Mouse (Mus musculus): Measurements from ENCODE around the gene Srpk1. TPM values are rescaled to one million over a fixed set of nuclear protein-coding genes. Genes with fewer than 3 reads are reported as not detected.
A peak's percentile ranks its signal among the peaks of the same experiment; 100 is the strongest.

Srpk1 gene
- polyA plus RNA-seq, 1 experiment from 2014 or later, result 125 TPM

- Histone ChIP-seq H3K27ac (replicated peaks; ENCODE audit: low read depth, low read length) (no peak overlapping the region), H3K4me1 (ENCODE audit: control insufficient read depth, insufficient read depth, low read length) (peaks cover 9% of the 10 kb centered on the region), H3K36me3 (ENCODE audit: control insufficient read depth, insufficient read depth, low read length) (no peaks in the 10 kb centered on the region), H3K27me3 (ENCODE audit: control insufficient read depth, insufficient read depth, low read length) (no peaks in the 10 kb centered on the region), H3K9ac (replicated peaks; ENCODE audit: low read length) (no peak overlapping the region), H3K9me3 (ENCODE audit: control insufficient read depth, low read length) (no peaks in the 10 kb centered on the region), H3K4me2 (ENCODE audit: low read length) (no peak overlapping the region), H3K4me3 (replicated peaks; ENCODE audit: low read depth, low read length) (no peak overlapping the region)
- ATAC-seq (ENCODE audit: low FRiP score, low TSS enrichment), result no peak
- 87% methylated on average over 6 of the region's 6 CpGs for WGBS
- DNase-seq, result no peak
Observed at GRCm38 (mm10) chr17:28572941-28573340, 49.6 kb downstream of the Srpk1 start.

DNA sequence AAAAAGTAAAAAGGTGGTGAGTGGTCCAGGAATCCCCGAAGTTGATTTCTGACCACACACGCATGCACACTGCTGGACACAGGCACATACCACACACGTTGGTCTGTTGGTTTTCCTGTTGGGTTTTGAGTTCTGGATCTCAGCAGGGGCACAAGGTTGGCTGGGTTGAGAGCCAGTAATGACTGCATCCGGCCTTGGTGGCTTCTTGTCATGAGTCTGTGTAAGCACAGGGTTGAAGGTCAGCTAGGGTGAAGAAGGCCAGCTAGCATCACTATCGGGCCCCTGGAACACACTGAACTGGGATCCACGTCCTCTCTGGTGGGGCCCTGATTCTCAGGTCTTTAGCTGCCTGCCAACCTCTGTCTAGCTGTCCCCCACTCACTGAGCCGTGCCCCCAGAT lies 50.0 kb downstream of the Srpk1 start:
- H3K9me3 ChIP-seq (ENCODE audit: control insufficient read depth, low read length), result no peaks in the 10 kb centered on the region
- DNase-seq (no peak), ATAC-seq (ENCODE audit: low FRiP score, low TSS enrichment) (no peak)
- H3K4me1 ChIP-seq (ENCODE audit: control insufficient read depth, insufficient read depth, low read length), result peaks cover 9% of the 10 kb centered on the region
- no peak overlapping the region for H3K9ac ChIP-seq (replicated peaks; ENCODE audit: low read length)
- H3K4me3 ChIP-seq (replicated peaks; ENCODE audit: low read depth, low read length), result no peak overlapping the region
- 87% methylated on average over 7 of the region's 7 CpGs for WGBS
- no peaks in the 10 kb centered on the region for H3K36me3 ChIP-seq (ENCODE audit: control insufficient read depth, insufficient read depth, low read length)
- no peak overlapping the region for H3K27ac ChIP-seq (replicated peaks; ENCODE audit: low read depth, low read length)
- H3K4me2 ChIP-seq (ENCODE audit: low read length), result no peak overlapping the region
- no peaks in the 10 kb centered on the region for H3K27me3 ChIP-seq (ENCODE audit: control insufficient read depth, insufficient read depth, low read length)

DNA sequence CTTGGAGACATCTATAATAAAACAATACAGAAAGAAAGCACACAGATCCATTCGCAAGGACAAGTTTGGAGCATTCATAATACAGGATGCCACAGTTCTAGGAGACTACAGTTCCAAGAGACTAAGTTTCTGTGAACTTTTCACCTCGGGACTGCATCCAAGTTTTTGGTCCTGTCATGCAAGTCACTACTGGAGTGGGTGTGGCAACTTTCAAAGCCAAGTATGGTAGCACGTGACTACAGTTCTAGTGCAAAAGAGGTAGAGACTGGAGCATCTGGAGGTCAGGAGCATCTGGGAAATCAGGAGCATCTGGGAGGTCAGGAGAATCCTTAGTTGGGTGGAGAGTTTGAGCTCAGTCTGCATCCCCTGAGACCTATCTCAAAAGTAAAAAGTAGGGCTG lies 50.6 kb downstream of the Srpk1 start:
- ATAC-seq (ENCODE audit: low FRiP score, low TSS enrichment), result no peak
- Histone ChIP-seq H3K4me1 (ENCODE audit: control insufficient read depth, insufficient read depth, low read length) (peaks cover 9% of the 10 kb centered on the region), H3K9me3 (ENCODE audit: control insufficient read depth, low read length) (no peaks in the 10 kb centered on the region), H3K27ac (replicated peaks; ENCODE audit: low read depth, low read length) (no peak overlapping the region), H3K27me3 (ENCODE audit: control insufficient read depth, insufficient read depth, low read length) (no peaks in the 10 kb centered on the region), H3K4me3 (replicated peaks; ENCODE audit: low read depth, low read length) (no peak overlapping the region), H3K9ac (replicated peaks; ENCODE audit: low read length) (no peak overlapping the region), H3K4me2 (ENCODE audit: low read length) (no peak overlapping the region), H3K36me3 (ENCODE audit: control insufficient read depth, insufficient read depth, low read length) (no peaks in the 10 kb centered on the region)
- DNase-seq, result no peak
- WGBS, result 88% methylated on average over 3 of the region's 3 CpGs

DNA sequence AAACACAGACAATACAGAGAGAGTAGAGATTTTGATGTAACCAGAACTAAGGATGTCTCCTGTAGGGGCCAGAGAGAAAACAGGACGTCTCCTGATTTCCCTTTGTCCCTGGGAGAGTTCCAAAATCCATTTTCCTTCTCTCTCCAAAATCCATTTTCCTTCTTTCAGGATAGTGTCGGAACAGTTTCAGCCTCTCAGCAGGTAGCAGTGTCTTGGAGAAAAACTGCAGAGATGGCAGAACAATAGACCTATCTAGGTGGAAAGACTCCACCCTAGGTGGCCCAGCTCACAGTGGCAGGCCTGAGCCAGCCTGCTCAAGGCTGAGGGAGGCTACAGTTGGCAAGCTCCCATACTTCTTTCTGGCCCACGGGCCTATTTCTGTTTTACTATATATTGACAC lies 55.0 kb downstream of the Srpk1 start:
- no peaks in the 10 kb centered on the region for H3K27me3 ChIP-seq (ENCODE audit: control insufficient read depth, insufficient read depth, low read length)
- no peaks in the 10 kb centered on the region for H3K9me3 ChIP-seq (ENCODE audit: control insufficient read depth, low read length)
- no peaks in the 10 kb centered on the region for H3K36me3 ChIP-seq (ENCODE audit: control insufficient read depth, insufficient read depth, low read length)
- H3K4me2 ChIP-seq (ENCODE audit: low read length), result no peak overlapping the region
- H3K4me3 ChIP-seq (replicated peaks; ENCODE audit: low read depth, low read length), result no peak overlapping the region
- DNase-seq, result no peak
- 26% methylated on average over 3 of the region's 3 CpGs for WGBS
- H3K27ac ChIP-seq (replicated peaks; ENCODE audit: low read depth, low read length), result no peak overlapping the region
- H3K9ac ChIP-seq (replicated peaks; ENCODE audit: low read length), result no peak overlapping the region
- ATAC-seq (ENCODE audit: low FRiP score, low TSS enrichment), result no peak
- H3K4me1 ChIP-seq (ENCODE audit: control insufficient read depth, insufficient read depth, low read length), result no peaks in the 10 kb centered on the region

DNA sequence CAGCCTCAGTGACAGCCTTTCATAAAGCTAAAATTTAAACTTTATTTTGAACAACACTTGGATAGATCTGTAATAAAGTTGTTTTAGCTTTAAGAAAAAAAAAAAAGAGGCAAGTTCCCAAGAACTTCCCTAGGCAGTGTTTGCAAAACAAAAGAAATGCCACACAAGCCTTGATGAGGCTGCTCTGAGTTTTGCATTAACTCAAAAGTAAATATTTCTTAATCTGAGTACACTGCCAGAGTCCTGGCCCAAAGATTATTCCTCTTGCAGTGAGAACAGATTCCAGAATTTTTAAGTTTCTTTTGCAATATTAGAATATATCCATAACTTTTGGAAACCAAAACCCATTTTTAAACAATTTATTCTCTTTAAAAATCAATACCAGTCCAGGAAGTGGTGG lies 57.3 kb downstream of the Srpk1 start:
- H3K4me1 ChIP-seq (ENCODE audit: control insufficient read depth, insufficient read depth, low read length), result no peaks in the 10 kb centered on the region
- H3K27me3 ChIP-seq (ENCODE audit: control insufficient read depth, insufficient read depth, low read length), result no peaks in the 10 kb centered on the region
- H3K4me3 ChIP-seq (replicated peaks; ENCODE audit: low read depth, low read length), result no peak overlapping the region
- no peak overlapping the region for H3K9ac ChIP-seq (replicated peaks; ENCODE audit: low read length)
- ATAC-seq (ENCODE audit: low FRiP score, low TSS enrichment), result no peak
- H3K4me2 ChIP-seq (ENCODE audit: low read length), result no peak overlapping the region
- H3K36me3 ChIP-seq (ENCODE audit: control insufficient read depth, insufficient read depth, low read length), result no peaks in the 10 kb centered on the region
- H3K9me3 ChIP-seq (ENCODE audit: control insufficient read depth, low read length), result no peaks in the 10 kb centered on the region
- no peak overlapping the region for H3K27ac ChIP-seq (replicated peaks; ENCODE audit: low read depth, low read length)
- DNase-seq, result no peak

DNA sequence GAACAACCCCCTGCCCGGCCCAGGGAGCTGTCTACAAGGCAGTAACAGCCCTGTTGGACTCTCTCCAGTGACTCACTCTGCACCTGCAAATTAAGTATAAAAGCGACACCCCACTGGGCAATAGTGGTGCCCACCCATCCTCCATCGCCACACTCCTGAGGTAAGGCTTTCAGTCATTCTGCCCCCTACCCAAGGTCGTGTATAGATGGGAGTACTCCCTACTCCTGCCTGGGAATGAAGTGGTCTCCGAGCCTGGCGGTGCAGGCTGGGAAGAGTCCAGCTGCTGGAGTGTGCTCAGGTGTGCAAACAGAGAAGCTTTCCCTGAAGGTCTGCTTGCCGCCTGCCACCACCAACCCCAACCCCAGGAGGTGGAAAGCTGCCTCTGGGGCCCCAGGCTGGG lies 60.9 kb downstream of the Srpk1 start:
- Histone ChIP-seq H3K4me1 (ENCODE audit: control insufficient read depth, insufficient read depth, low read length) (0 out of 2 replicates have a peak, but pooled peaks cover 3% of the 10 kb centered on the region), H3K4me3 (replicated peaks; ENCODE audit: low read depth, low read length) (no peak overlapping the region), H3K9me3 (ENCODE audit: control insufficient read depth, low read length) (no peaks in the 10 kb centered on the region), H3K27ac (replicated peaks; ENCODE audit: low read depth, low read length) (no peak overlapping the region), H3K4me2 (ENCODE audit: low read length) (no peak overlapping the region), H3K36me3 (ENCODE audit: control insufficient read depth, insufficient read depth, low read length) (no peaks in the 10 kb centered on the region), H3K9ac (replicated peaks; ENCODE audit: low read length) (no peak overlapping the region), H3K27me3 (ENCODE audit: control insufficient read depth, insufficient read depth, low read length) (no peaks in the 10 kb centered on the region)
- ATAC-seq (ENCODE audit: low FRiP score, low TSS enrichment), result no peak
- no peak for DNase-seq
- WGBS, result 65% methylated on average over 7 of the region's 7 CpGs

DNA sequence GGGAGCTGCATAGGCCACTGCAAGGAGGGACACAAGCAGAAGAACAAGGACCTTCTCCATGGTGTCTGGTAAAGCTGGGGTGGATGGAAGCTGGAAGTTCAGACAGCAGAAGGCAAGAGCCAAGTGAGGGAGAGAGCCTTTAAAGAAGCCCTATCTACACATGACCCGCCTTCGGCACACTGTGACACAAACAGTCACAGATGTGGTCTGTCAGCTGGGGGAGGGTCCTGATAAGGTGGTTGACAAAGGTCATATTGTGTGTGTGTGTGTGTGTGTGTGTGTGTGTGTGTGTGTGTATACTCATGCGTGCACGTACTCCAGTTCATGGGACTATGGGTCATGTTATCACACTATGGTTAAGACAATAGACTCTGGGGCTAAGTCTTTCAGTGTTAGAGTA lies 61.9 kb downstream of the Srpk1 start, which contains the start of gene Clps:
Gene Clps, minus strand, starts transcription at position 169 of the 400 bp plus-strand sequence.
- H3K4me1 ChIP-seq (ENCODE audit: control insufficient read depth, insufficient read depth, low read length), result 0 out of 2 replicates have a peak, but pooled peaks cover 3% of the 10 kb centered on the region
- 90% methylated on average over 4 of the region's 4 CpGs for WGBS
- H3K4me2 ChIP-seq (ENCODE audit: low read length), result no peak within 1 kb of the TSS
- ATAC-seq (ENCODE audit: low FRiP score, low TSS enrichment) (no peak), DNase-seq (no peak)
- no peaks in the 10 kb centered on the region for H3K27me3 ChIP-seq (ENCODE audit: control insufficient read depth, insufficient read depth, low read length)
- no peak within 1 kb of the TSS for H3K9ac ChIP-seq (replicated peaks; ENCODE audit: low read length)
- no peak within 1 kb of the TSS for H3K4me3 ChIP-seq (replicated peaks; ENCODE audit: low read depth, low read length)
- H3K27ac ChIP-seq (replicated peaks; ENCODE audit: low read depth, low read length), result no peak within 1 kb of the TSS
- H3K36me3 ChIP-seq (ENCODE audit: control insufficient read depth, insufficient read depth, low read length), result no peaks in the 10 kb centered on the region
- no peaks in the 10 kb centered on the region for H3K9me3 ChIP-seq (ENCODE audit: control insufficient read depth, low read length)

DNA sequence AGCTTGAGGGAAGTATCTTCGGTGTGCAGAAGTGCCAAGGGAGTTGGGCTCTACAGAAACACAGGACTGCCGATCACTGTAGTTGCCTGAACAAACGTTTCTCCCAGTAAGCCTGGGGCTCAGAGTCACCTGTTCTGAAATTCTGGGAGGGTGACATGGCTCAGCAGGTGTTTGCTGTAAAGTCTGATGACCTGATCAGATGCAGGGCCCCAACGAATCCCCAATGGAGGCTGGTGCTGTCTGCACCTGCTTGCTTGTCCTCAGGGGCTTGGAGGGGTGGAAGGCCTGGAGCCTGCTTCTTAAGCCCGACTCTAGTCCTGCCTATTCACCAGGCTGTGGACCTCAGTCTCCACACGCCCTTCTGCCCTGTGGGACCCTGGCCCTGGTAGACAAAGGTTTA lies 64.7 kb downstream of the Srpk1 start:
- no peak overlapping the region for H3K4me2 ChIP-seq (ENCODE audit: low read length)
- WGBS, result 79% methylated on average over 6 of the region's 6 CpGs
- H3K36me3 ChIP-seq (ENCODE audit: control insufficient read depth, insufficient read depth, low read length), result no peaks in the 10 kb centered on the region
- no peak overlapping the region for H3K27ac ChIP-seq (replicated peaks; ENCODE audit: low read depth, low read length)
- DNase-seq (no peak), ATAC-seq (ENCODE audit: low FRiP score, low TSS enrichment) (no peak)
- 0 out of 2 replicates have a peak, but pooled peaks cover 3% of the 10 kb centered on the region for H3K4me1 ChIP-seq (ENCODE audit: control insufficient read depth, insufficient read depth, low read length)
- H3K9ac ChIP-seq (replicated peaks; ENCODE audit: low read length), result no peak overlapping the region
- H3K9me3 ChIP-seq (ENCODE audit: control insufficient read depth, low read length), result no peaks in the 10 kb centered on the region
- no peaks in the 10 kb centered on the region for H3K27me3 ChIP-seq (ENCODE audit: control insufficient read depth, insufficient read depth, low read length)
- H3K4me3 ChIP-seq (replicated peaks; ENCODE audit: low read depth, low read length), result no peak overlapping the region

GRCm38 (mm10) chr17:28556635-28557396 lies 65.7 kb downstream of the Srpk1 start:
- H3K4me2 ChIP-seq (ENCODE audit: low read length), result no peak overlapping the region
- ATAC-seq (ENCODE audit: low FRiP score, low TSS enrichment) (no peak), DNase-seq (peak; percentile 29)

More at GRCm38 (mm10) chr17:28556635-28557396, 65.7 kb downstream of the Srpk1 start:
- H3K27me3 ChIP-seq (ENCODE audit: control insufficient read depth, insufficient read depth, low read length), result no peaks in the 10 kb centered on the region
- no peaks in the 10 kb centered on the region for H3K9me3 ChIP-seq (ENCODE audit: control insufficient read depth, low read length)
- H3K4me1 ChIP-seq (ENCODE audit: control insufficient read depth, insufficient read depth, low read length), result 0 out of 2 replicates have a peak, but pooled peaks cover 3% of the 10 kb centered on the region
- 58% methylated on average over 6 of the region's 6 CpGs for WGBS
- H3K36me3 ChIP-seq (ENCODE audit: control insufficient read depth, insufficient read depth, low read length), result no peaks in the 10 kb centered on the region
- no peak overlapping the region for H3K4me3 ChIP-seq (replicated peaks; ENCODE audit: low read depth, low read length)
- no peak overlapping the region for H3K27ac ChIP-seq (replicated peaks; ENCODE audit: low read depth, low read length)
- H3K9ac ChIP-seq (replicated peaks; ENCODE audit: low read length), result no peak overlapping the region
